Mouse (Mus musculus) frontal cortex, postnatal 14 days (tissue): ENCODE data around the gene Ddhd1.

ENCODE experiments used
- DNase-seq, 2 experiments: peaks; one replicate each; pipeline ENCODE4 v3.0.0; 2022; ENCODE audit warnings: low spot score in 2 of 2

Ddhd1 gene

DNA sequence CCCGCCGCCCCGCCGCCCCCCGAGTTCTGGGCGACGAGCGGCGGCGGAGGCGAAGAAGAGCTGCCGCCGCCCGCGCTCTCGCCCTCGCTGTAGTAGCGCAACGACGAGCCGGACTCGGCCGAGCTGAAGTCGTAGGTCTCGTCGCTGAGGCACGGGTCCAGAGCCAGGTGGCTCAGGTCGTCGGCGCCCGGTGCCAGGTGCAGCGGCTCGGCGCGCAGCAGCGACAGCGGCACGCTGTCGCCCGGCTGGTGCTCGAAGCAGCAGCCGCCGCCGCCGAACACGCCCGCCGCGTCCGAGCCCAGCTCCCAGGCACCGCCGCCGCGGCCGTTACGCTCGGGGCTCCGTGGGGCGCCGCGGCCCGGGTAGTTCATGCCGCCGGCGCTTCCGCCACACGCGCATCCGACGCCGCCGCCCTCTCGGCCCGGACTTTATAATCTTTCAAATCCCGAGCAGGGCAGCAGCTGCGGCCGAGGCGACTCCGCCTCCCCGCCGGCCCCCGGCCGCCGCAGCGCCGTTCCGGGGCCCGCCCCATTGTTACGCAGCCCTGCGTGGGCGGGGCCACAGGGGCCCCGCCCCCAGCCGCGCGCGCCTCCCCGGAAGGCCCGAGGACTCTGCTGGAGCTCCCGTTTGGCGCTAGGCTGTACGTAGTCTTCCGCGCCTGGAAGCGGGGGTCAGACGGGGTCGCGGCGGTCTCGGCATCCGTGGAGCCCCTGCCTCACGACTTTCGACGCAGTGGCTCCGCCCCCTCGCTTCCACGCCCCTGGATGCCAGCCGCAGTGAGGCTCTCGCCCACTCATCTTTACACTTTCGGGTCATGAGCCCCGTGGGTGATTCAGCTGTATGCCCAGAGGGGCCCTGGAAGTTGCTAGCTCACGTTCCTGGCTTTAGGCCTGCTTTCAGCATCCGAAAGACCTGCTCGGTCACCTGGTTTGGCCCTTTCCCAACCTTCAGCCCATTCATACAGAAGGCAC lies at the start of gene Ddhd1:
Gene Ddhd1 (minus strand): TSS at position 503 of the 971 bp plus-strand sequence.
- peak; percentile 77 to 80 for DNase-seq

DNA sequence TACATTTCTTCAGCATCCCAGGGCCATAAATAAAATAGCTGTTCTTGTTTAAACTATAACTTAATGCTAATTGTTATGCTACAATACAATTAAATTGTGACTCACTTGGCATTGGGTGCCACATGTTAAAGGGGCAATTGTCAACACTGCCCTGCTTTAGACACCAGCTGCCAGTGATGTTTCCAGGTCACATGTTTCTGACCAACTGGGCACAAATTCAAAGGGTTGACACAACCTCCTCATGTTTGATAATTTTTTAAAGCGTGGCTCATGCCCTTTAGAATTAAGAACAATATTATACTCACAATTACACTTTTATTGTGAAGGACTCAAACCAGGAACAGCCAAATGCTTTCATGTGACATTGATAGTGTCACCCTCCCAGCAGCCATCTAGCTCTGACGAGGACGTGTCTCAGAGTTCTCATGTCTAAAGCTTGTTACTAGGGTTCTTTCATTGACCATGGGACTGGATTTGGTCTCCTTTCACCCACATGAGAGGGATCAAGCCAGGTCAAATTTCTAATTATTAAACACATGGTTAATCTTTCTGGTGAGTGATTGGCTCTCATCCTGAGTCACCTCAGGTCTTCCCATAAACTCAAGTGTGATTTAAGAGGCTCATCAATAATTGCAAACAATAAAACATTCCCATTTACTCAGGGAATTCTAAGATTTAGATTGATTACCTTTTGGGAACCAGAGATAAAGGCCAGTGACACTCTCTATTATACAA lies 49.4 kb upstream of the Ddhd1 start:
- no peak for DNase-seq

DNA sequence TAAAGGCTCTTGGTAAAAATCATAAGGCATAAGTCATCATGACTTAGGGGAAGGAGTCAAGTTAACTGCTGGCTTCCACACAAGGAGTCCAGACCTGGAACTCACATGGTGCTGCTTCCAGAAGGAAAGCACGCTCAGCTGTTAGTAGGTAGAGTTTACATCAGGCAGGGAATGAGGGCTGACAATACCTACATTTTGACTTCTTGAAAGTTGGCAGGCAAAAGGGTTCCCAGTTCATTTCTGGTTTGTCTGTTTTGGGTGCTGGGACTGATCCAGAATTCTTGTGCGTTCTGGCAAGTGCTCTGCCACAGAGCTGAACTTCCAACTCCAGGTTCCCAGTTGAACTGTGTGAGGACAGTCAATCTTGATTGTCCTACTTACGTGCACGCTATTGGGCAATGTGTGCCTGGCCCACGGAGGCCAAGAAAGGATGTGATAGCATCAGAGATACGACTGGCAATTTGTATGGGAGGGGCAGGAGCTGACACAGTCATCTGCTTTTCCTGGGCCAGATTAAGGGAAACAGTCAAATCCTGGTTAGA lies 42.2 kb upstream of the Ddhd1 start:
- no peak for DNase-seq

DNA sequence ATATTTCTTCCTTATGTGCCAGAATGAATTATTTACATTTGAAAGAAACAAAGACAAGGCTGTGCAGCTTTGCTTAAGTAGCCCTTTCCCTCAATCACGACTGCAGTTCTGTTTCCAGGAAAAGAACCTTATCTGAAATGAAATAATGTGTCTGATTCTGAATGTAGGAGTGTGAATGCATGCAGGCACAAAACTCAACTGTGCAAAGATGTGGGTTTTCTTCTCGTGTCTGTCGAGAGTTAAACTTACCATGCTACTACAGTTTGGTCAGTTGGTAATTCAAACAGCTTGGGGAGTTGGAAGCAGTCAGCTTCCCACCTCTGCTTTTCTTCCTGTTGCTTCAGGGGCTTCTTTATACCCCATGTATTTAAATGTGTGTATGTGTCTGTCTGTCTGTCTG lies 40.9 kb upstream of the Ddhd1 start:
- DNase-seq: no peak

DNA sequence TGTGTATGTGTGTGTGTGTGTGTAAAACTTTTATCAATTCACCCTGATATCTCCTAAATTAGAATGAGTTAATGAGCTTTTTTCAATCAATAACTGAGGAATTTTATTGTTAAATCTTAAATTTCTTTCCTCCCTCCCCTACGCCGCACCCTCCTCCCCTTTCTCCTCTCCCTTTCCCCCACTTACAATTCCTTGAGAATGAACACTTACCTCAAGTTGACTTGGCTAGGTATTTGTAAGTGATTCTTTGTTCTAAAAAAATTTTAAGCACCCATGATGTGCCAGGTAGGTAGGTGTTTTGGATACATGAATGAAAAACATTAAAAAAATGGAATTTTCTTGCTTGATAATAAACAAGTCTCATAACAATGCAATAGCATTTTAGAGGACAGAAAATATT lies 38.2 kb upstream of the Ddhd1 start:
- DNase-seq: no peak

DNA sequence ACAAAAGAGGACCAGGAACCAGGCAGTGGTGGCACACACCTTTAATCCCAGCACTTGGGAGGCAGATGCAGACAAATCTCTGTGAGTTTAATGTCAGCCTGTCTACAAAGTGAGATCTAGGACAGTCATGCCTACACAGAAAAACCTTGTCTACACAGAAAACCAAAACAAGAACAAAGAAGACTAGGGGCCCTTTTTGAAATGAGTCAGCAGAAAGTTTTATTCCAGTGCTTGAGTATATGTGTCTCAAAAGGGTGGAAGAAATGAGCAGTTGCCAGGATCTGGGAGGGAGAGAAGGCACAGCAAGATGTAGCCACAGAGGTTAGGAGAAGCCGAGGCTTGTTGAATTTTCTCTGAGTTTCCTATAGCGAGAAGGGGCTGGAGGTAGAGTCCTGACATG lies 35.9 kb upstream of the Ddhd1 start:
- DNase-seq: no peak

DNA sequence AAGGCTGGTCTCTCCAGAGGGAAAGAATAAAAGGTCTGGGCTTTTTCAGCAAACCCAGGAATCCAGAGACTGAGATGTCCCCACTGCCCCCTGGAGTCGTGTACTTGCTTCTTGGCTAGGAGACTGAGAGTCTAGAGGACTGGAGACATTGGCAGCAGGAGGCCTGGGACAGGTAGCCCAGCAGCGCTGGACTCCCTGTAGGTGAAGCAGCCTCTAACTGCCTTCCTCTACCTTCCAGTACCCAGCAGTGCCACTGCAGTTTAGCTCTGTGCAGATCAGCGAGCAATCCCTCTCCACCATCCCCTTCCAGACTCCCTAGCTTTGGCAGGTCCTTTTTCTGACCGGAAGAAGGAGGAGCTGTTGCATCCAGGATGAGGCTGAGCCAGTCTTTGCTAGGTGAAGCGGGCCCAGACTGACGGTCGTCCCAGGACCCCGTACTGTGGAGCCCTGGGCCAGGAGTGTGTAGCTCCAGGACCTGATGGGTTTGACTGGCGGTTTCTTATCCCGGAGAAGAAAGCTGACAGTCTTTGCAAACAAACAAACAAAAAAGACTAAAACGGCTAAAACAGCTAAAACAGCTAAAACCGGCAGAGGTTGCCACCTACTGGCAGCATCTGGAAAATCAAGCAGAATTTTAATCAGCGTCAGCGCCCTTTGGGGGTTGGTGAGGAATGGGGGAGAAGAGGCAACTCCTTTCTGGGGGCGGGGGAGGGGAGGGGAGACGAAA lies 32.7 kb upstream of the Ddhd1 start:
- peak; percentile 13 to 53 for DNase-seq

DNA sequence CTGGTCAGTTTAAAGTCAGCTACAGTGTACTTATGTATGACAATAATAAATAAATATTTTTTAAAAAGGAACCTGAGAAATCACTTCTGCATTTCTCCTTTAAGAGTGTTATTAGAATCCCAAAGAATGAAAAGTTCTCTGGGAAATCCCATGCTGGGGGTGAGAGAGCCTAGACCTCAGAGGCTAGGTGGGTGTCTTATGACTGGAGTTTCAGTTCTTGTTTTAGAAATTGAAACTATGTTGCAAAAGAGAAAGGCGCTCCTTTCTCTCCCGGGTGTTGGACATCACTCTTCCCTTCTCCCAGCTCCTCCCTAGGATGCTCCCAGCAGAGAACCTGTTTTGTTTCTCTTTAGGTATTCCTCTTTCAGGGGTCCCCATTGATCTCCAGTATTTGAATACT lies 27.4 kb upstream of the Ddhd1 start:
- no peak for DNase-seq

DNA sequence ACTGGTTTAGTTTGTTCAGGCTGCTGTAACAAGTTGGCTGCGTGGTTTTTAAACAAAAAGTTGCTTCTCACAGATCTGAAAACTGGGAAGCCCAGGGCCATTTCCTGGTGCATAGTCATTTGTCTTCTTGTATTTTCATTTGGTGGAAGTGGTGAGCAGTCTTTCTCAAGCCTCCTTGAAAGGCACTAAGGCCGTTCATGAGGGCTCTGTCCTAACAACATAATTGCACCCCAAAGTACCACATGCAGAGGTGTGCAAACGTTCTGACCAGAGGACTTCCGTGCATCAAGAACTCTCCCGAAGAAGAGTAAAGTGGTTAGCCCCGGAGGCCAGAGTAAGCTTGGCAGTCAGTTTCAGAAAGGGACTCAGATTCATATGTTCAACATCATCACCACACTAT lies 18.8 kb upstream of the Ddhd1 start:
- no peak for DNase-seq

DNA sequence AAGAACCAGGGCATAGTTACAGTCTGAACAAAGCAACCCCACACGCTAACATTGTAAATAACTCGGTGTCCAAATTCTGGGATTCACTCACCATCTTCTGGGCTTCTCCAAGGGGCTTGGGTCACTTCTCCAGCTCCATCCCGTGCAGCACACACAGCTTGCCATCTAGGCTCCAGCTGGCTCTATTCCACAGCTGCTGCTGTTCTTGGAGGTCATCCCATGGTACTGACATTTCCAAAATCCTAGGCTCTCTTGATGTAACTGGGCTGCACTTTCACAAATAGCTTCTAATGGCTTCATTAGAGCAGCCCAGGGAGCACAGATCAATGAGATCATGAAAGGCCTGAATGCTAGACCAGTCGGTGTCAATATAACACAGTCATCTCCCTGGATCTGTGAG lies 10.4 kb upstream of the Ddhd1 start:
- no peak for DNase-seq

DNA sequence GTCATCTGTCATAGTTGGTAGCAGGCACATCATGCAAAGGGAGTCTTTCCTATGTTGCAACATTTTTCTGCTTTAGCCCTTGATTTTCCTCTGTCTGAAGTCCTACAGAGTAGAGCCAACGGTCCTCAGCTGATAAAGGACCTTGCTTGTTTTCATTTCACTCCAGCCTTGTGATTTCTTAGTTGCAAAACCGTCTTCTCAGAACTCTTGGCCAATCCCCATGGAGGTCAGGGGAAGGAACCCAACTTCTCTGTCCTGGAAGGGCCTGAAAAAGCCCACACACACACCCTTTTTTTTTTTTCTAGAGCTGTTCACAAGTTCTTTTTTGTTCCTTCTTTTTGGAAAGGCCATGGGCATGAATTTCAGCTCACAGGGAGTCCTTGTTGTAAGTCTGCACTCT lies 9.3 kb upstream of the Ddhd1 start:
- no peak for DNase-seq

DNA sequence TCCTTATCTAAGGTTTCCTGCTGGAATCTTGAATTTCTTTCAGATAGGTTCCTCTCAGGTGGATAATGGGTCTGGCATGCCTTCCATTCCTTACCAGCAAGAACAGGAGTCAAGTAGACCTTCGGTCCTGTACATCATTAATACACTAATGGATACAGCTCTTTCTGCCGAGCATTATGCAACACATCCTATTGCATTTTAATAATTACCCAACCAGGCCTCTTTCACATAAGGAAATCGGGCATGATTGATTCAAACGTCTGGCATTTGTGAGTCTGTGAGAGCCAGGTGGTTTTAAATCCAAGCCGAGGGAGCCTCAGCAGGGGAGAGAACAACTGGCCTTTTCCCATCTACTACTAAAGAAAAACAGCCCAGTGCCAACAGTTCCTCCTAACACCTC lies 3.6 kb upstream of the Ddhd1 start:
- DNase-seq: no peak

DNA sequence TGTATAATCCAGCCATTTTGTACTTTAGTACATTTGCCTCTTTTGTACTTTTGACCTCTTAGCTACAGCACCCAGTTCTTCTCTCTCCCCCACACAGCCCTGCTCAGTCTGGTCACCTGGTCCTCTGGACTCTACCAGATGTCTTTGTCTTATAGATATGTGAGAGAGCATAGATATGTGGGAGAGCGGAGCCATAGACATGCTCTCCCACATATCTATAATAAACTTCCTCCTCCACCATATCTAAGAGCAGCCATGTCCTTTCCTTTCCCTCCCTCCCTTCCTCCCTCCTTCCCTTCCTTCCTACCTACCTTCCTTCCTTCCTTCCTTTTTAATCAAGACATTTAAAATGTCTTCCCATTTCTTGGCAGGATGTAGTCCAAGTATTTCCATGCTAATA lies 2.4 kb upstream of the Ddhd1 start:
- no peak for DNase-seq

DNA sequence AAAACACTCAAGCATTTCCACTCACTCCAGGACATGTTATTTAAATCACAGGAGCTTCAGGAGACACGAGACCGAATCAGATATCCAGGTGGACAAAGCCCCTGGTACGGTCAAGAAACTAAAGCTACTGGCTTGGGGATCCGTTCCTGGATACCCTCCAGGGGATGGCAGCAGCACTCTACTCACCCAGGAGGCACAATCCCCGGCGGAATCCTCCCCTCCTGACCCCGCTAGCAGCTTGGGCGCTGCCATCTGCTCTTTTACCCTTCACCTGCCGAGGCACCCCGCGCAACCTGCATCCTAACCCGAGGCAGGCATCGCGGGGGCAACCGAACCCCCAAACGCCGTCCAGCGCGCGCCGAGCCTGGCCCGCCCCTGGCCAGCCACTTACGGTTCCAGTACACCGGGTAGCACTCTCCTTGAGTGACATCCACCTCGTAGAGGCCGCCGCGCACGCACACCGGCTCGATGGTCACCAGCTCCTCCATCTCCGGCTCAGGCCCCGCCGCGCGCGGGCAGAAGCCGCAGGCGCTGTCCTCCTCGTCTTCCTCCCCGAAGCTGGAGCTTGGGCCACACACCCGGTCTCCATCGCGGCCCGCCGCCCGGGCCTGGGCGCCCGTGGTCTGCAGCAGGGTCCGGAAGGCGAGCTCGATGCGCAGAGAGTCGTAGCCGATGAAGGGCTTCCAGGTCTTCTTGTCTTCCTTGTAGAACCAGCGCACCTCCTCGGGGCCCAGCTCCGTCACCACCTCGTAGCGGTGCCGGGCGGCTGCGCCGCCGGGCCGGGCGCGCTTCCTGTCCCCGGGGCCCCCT lies 907 bp downstream of the Ddhd1 start:
- DNase-seq: peak; percentile 37 to 47

DNA sequence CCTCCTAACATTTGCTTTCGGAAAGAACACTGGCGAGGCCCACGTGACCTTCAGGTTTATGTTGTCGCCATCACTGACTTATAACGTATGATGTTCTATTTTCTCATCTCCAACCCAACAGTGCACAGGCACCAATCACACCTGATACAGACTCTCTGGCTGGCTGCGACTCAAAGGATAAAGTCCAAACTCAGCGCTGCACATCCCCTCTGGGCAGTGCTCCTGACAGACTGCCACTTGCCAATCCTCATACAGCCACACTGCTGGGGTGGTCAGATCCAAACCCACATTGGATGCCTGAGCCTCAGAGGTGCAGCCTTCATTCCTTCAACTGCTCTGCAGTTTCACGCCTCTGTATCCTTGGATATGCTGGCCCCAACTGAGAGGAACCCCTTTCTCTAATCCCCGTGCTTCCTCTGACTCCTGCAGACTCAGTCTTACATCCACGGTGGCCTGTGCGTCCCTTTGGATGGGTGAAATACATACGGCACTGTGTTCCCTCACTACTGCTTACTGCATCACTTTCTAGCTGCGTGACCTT lies 3.0 kb downstream of the Ddhd1 start:
- no peak for DNase-seq

DNA sequence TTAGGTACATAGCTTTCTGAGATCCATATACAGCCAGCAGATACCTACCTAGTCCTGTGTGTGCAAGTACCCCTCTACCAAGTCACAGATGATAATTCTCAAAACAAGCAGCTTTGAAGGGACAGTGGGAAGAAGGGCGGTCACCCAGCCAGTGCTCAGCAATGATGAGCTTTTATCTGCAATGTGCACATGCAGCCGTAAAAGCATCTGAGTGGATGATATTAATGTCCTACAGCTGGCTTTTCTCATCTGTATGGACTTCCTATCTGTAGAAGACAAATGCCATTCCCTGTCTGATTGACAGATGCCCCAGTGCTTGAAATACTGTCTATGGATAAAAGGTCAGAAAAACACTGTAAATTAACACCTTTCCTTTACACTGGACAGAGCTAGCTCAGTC lies 4.2 kb downstream of the Ddhd1 start:
- DNase-seq: no peak

DNA sequence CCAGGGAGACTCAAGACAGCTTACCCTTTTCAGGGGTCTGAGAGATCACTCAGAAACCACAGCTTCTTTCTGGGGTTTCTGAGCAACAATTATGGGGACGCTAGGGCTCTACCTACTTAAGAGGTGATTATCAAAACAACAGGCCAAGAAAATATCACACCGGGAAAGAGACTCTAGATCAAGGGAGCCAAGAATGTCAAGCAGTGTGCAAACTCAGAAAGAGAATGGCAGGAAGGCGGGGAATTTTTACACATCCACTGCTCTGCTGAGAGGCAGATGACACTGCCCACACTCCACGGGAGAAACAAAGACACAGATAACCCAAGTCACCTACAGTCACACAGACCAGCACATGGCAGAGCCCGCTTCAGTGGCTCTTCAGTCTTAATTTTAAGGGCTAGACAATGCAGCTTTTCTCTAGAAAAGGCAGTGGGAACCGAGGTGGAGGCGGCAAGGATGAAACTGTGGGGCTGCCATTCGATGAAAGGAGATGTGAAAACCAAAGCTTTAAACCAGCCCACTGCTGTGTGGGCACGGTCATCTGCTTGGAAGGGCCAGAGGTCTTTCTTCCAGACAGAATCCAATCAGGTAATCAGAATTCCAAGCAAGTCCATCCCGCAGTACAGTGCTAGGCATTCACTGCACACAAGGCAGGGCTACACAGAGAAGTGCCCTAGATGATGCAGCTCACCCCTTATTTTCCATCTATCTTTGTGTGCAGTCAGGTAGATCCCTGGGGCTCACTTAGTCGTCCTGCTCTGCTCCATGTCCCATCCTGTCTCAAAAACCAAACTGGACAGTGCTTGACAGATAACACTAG lies 8.7 kb downstream of the Ddhd1 start:
- no peak for DNase-seq

DNA sequence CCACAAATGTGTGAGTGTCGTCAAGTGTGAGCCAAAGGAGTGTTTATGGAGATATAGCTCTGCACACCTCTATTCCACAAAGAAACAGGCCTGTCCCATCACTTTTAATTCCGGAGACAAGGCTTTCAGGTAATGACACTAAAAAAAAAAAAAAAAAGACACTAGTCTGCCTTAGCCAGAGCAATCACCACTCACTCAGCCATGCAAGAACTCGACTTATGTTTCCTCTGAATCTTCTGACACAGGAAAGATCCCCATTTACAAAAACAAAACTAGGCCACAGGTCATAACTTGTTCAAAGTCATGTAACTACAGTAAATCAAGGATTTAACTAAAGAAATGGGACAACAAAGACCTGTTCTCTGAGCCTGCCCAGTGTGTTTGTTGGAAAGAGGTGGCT lies 9.8 kb downstream of the Ddhd1 start:
- DNase-seq: no peak

DNA sequence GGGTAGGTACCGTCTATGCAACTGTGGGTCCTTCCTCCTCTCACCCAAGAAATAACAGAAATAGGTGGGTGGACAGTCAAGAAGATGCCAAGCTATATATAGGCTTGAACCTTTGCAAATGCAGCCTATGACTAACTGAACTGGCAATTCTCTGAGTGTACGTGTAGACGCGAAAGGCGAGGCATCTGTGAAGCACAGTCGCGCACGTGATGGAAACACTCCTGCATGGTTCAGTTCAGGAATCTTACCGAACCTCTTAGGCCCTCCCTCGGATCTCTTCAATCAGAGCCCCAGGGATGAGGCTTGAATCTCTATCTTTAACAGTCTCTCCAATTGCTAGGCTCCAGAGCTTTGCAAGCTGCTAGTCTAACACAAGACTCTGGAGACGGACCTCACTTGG lies 10.3 kb downstream of the Ddhd1 start:
- DNase-seq: no peak

DNA sequence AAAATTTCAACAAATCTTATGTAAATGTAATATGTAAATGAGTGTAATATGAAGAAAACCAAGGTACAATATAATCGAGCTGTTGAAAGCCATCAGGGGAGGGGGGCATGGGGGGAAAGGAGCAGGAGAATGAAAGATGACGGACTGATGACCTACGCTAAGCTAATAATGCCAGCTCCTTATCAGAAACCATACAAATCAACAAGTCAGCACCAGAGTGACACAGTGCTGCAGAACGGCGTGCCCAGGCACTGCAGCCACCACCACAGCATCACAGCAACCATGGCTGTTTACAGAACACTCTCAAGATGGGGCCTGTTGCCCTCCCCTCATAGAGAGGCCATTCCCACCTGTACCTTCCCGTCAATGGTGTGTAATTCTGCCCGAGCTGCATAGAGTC lies 10.8 kb downstream of the Ddhd1 start:
- DNase-seq: no peak
